Mouse (Mus musculus) E14TG2a.4 (cell line): ENCODE data around the gene Slc5a3.

Experiments used
- CTCF ChIP-seq: conservative IDR thresholded peaks from 2 replicates; pipeline ENCODE4 v1.5.1; 2014; ENCODE audit warnings: low read length
- NANOG ChIP-seq: IDR thresholded peaks from 2 replicates; pipeline ENCODE4 v1.6.1; 2014; ENCODE audit warnings: borderline replicate concordance, low read length, mixed read lengths
- POU5F1 ChIP-seq: IDR thresholded peaks from 2 replicates; pipeline ENCODE4 v1.6.1; 2014; ENCODE audit warnings: low read length, borderline replicate concordance

DNA sequence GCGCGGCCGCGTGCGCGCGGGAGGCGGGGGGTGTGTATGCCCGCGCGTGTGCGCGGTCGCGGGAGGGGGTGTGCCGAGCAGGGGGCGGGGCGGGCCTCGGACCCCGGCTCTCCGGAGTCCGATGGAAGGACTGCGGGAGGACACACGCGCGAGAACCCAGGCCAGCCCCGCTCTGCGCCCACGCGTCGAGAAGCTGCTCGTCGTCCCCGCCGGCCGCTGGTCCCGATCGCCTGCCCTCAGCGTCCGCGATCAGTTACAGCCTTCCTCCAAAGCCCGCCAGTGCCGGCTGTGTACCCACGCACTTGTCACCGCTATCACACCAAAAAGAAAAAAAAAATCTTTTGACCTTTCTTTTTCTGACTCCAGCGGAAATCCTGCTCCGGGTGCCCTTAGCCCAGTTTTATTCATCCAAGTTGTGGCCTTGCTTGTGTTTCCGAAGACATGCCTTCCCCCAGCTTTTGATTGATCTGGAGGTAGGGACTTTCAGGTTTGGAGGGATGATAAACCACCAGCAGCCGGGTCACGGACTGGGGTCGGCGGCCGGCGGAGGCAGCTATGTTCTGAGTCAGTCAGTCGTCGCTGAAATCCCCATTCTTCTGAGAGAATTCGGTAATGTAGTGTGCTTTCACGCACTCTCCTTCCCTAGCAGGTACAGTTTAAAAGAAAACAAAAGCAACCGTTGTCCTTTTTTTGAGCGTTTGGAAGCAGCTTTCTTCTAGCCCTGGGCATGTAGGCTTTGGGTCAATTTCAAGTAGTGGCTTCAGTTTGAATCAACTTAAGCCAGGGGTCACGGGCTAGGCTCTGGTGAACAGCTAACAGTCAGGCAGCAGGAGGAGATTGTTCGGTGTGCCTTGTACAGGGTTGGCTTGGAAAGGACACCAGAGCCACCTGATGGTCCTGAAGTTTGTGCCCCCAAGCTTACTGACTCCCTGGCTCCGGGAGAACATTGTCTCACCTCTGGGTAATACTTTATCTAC lies 810 bp downstream of the Slc5a3 start:
- no peak for TF ChIP-seq CTCF
- no peak for TF ChIP-seq POU5F1
- no peak for TF ChIP-seq NANOG
